Mouse (Mus musculus) cerebellum, adult 2 months (tissue): ENCODE data around the gene Commd1. TPM values are rescaled to one million over a fixed set of nuclear protein-coding genes. Genes with fewer than 3 reads are reported as not detected.

ENCODE experiments used
- DNase-seq, 2 experiments: peaks; one replicate each; pipeline ENCODE4 v3.0.0; 2021
- H3K27ac ChIP-seq: fragments of 200-500 bp; 2 replicates; pipeline ENCODE4 v1.5.1; 2012; ENCODE audit warnings: low read length, control low read depth, inconsistent platforms; ENCODE audit not compliant: insufficient read depth
- H3K27me3 ChIP-seq: fragments of 200-500 bp; 2 replicates; pipeline ENCODE4 v1.6.1; 2012; ENCODE audit warnings: inconsistent platforms, mild to moderate bottlenecking, low read length, moderate library complexity; ENCODE audit not compliant: control insufficient read depth, insufficient read depth
- H3K4me1 ChIP-seq: fragments of 200-500 bp; 2 replicates; pipeline ENCODE4 v1.6.1; 2011; ENCODE audit warnings: low read length; ENCODE audit not compliant: control insufficient read depth, insufficient read depth
- H3K4me3 ChIP-seq: fragments of 200-500 bp; replicated peaks from 2 replicates; pipeline ENCODE3; 2011; ENCODE audit warnings: mild to moderate bottlenecking, low read depth, low read length, control low read depth; ENCODE audit not compliant: insufficient read depth
- CTCF ChIP-seq: fragments of 200-500 bp; IDR thresholded peaks from 2 replicates; pipeline ENCODE4 v1.5.1; 2011; ENCODE audit warnings: low read depth, mild to moderate bottlenecking, control low read depth, low read length, moderate library complexity, borderline replicate concordance; ENCODE audit not compliant: insufficient read depth
- POLR2A ChIP-seq: fragments of 200-500 bp; IDR thresholded peaks from 2 replicates; pipeline ENCODE4 v1.6.1; 2011; ENCODE audit warnings: low read length, control low read depth, borderline replicate concordance; ENCODE audit not compliant: insufficient read depth
- WGBS: fragments of 180-500 bp; shearing (Covaris S2); methylation state at CpG from one replicate; pipeline ENCODE4 v1.1.7; 2018; 5-methylcytosine and 5-hydroxymethylcytosine counted together
- polyA plus RNA-seq: library from polyadenylated mRNA; depleted of rRNA; stranded (reverse); fragments of >200 nt; gene quantifications from 2 replicates; pipeline ENCODE4 v1.2.3, GENCODE M21; 2012

Gene Commd1
- polyA plus RNA-seq, 1 experiment: 49.1 TPM

- peaks cover 6% of the 10 kb centered on the region; the same call in 1 of the 2 replicates for H3K27me3 ChIP-seq
- no peak for TF ChIP-seq CTCF
- no peak for TF ChIP-seq POLR2A
- H3K4me3 ChIP-seq: no peak overlapping the region
- WGBS: 87% methylated on average over 7 of the region's 7 CpGs
- no peak overlapping the region for H3K27ac ChIP-seq
- DNase-seq: no peak
- peaks cover 8% of the 10 kb centered on the region for H3K4me1 ChIP-seq
Observed at GRCm38 (mm10) chr11:22871628-22872306, 110.4 kb downstream of the Commd1 start.

DNA sequence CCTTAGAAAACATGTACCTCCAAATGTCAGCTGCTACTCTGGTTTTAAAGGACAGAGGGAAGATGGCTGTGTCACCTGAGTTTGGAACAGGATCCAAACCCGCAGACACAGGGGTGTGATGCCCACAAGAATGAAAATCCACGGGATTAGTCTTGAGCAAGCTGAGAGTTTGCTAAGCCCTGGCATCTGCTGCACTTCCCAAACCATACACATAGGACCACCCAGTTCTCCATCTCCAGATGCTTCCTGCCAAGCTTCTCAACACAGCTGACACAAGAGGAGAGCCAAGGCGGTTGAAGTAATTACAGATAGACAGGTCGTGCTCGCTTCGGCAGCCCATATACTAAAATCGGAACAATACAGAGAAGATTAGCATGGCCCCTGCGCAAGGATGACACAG lies 113.6 kb downstream of the Commd1 start:
- WGBS: 43% methylated on average over 8 of the region's 8 CpGs
- Histone ChIP-seq H3K4me3 (no peak overlapping the region), H3K27me3 (peaks cover 6% of the 10 kb centered on the region; the same call in 1 of the 2 replicates), H3K27ac (no peak overlapping the region), H3K4me1 (peaks cover 6% of the 10 kb centered on the region)
- DNase-seq: no peak
- TF ChIP-seq POLR2A (no peak), CTCF (no peak)

DNA sequence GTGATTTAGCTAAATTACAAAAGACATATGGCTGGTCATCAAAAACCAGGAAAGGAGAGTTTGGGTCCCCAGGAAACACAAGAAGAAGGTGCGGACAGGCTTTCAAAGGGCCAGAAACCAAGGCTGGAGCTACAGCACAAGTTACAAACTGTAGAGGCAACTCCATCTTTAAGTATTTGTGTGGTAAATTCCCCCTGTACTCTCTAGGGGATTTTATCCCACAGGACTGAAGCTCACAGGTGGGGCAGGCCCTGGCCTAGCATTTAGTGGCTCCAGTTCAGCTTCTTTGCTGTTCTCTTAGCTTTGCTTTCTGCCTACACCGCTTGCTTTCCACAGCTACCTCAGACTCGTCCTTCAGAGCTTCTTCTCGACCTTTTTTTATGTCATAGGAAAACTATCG lies 114.5 kb downstream of the Commd1 start:
- TF ChIP-seq CTCF: no peak
- no peak for TF ChIP-seq POLR2A
- Histone ChIP-seq H3K27ac (no peak overlapping the region), H3K4me1 (peaks cover under 1% of the 10 kb centered on the region), H3K4me3 (no peak overlapping the region), H3K27me3 (peaks cover 6% of the 10 kb centered on the region; the same call in 1 of the 2 replicates)
- 95% methylated on average over 5 of the region's 5 CpGs for WGBS
- DNase-seq: no peak

DNA sequence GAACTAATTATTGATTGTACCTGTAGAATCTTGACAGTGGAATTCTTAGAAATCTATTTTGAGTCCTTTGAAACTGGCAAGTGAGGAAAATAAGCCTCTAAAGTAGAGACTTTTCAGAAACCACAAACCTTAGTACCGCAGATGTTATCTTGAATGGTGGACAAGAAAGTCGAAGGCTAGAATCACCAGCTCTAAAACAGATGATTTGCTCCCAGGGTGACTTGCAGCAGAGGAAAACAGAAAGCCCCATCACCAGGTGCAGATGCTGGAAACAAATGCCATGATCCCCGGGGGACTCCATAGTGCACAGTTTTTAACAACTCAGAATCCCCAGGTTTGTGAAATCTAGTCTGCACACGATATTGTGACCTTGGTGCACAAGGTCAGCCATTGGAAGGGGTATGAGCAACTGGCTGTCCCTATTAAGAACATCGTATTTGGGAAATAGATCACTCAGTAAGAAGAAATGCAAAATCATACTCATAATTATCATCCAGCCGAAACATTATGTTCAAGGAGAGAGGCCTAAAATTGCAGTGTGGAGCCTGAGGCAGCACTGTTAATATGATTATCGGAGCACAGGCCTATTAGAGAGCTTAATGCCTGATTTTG lies 116.4 kb downstream of the Commd1 start:
- H3K4me1 ChIP-seq: no peaks in the 10 kb centered on the region

DNA sequence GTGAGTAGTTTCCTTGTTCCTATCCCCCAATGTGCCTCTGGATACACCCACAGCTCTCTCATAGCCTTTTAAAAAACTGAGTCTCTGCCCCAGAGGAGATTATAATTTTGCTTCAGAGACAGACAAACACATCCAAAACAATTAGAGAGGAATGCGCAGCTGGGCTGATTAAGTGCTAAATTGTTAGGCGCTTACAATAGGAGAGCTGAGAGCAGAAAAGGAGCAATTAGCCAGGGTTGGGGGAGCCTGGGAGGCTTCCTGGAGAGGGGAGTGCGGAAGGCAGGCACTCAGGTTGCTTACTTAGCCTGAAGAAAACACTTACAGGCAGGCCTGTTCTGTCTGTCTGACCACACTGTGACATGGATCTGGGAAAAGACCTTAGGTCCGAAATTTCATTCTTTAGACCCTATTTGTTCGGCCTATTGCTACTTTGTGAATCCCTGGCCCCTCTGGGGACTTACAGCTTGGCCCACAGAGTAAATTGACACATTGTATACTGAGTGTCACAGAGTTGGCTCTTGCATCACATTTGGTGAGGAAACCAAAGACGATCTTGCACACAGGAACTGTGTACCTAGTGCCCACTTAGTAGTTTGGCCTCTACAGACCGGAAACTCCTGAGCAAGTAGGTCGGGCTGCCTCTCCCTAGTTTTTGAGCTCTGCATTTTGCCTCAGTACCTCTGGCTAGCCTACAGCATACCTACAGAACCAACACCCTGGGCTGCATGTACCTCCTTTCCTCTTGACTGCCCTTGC lies 117.7 kb downstream of the Commd1 start:
- no peak for DNase-seq
- 92% methylated on average over 8 of the region's 8 CpGs for WGBS
- peaks cover 4% of the 10 kb centered on the region; the same call in 1 of the 2 replicates for H3K4me1 ChIP-seq

More for the DNA sequence above, 116.4 kb downstream of the Commd1 start:
- H3K4me3 ChIP-seq: no peak overlapping the region
- H3K27me3 ChIP-seq: peaks cover 6% of the 10 kb centered on the region; the same call in 1 of the 2 replicates
- TF ChIP-seq POLR2A (no peak), CTCF (no peak)
- 94% methylated on average over 7 of the region's 7 CpGs for WGBS
- H3K27ac ChIP-seq: no peak overlapping the region
- DNase-seq: no peak

DNA sequence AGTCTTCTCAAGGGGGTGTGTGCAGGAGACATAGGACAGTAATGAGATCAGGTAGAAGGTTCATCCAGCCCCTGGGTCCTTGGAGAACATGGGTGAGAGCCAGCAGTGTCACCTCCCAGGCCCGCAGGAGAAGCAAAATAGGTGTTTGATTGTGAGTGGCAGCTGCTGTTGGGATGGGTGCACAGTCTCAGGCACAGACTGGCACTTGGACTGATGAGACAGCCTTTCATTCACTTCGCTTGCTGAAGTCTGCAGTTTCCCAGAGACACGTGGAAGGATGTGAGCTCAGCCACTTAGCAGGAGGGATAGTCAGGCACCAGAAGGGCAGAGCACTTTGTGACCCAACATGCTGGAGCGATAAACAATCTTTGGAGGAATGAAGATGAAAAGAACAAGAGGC lies 118.6 kb downstream of the Commd1 start:
- no peak overlapping the region for H3K27ac ChIP-seq
- H3K4me1 ChIP-seq: peaks cover 4% of the 10 kb centered on the region; the same call in 1 of the 2 replicates
- H3K4me3 ChIP-seq: no peak overlapping the region
- TF ChIP-seq CTCF: no peak
- no peak for TF ChIP-seq POLR2A
- WGBS: 75% methylated on average over 4 of the region's 4 CpGs
- DNase-seq: no peak
- H3K27me3 ChIP-seq: peaks cover 10% of the 10 kb centered on the region; the same call in 1 of the 2 replicates

More for the DNA sequence above, 117.7 kb downstream of the Commd1 start:
- Histone ChIP-seq H3K27me3 (peaks cover 10% of the 10 kb centered on the region; the same call in 1 of the 2 replicates), H3K4me3 (no peak overlapping the region), H3K27ac (no peak overlapping the region)
- TF ChIP-seq CTCF (no peak), POLR2A (no peak)

GRCm38 (mm10) chr11:22861315-22861714 lies 120.9 kb downstream of the Commd1 start:
- Histone ChIP-seq H3K27me3 (peaks cover 7% of the 10 kb centered on the region; the same call in 1 of the 2 replicates), H3K4me3 (no peak overlapping the region), H3K4me1 (peaks cover 4% of the 10 kb centered on the region; the same call in 1 of the 2 replicates), H3K27ac (no peak overlapping the region)
- DNase-seq: no peak
- TF ChIP-seq CTCF (no peak), POLR2A (no peak)
- WGBS: 62% methylated on average over 4 of the region's 4 CpGs
